Mouse (Mus musculus) cerebellum, adult 2 months (tissue): ENCODE results near the gene Slc12a1.

ENCODE experiments used
- CTCF ChIP-seq: fragments of 200-500 bp; IDR thresholded peaks from 2 replicates; pipeline ENCODE4 v1.5.1; 2011; ENCODE audit warnings: low read depth, mild to moderate bottlenecking, control low read depth, low read length, moderate library complexity, borderline replicate concordance; ENCODE audit not compliant: insufficient read depth
- POLR2A ChIP-seq: fragments of 200-500 bp; IDR thresholded peaks from 2 replicates; pipeline ENCODE4 v1.6.1; 2011; ENCODE audit warnings: low read length, control low read depth, borderline replicate concordance; ENCODE audit not compliant: insufficient read depth

- TF ChIP-seq CTCF, result no peak
- TF ChIP-seq POLR2A, result no peak
Measured at GRCm38 (mm10) chr2:125142336-125142735, 10.0 kb upstream of the Slc12a1 start.
